ENCODE assay signal across 14 mouse cellular contexts in the genomic region with DNA sequence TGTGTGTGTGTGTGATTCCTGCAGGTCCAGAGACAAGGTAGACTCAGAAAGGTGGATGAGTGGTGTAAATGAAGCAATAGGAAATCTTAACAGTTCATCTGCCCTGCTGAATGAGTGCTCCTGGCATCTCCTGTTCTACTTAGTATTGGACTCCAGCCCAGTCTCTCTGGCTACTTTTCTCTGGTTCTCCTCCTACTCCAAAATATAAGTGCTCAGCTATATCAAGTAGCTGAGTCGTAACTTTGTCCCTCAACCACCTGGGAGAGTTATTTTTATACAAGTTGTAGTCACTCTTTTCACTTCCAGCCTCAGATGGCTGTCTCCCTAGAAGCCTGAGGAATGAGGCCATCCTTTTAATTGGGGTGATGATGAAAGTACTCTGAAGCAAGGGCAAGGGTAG. TPM values are rescaled to one million over a fixed set of nuclear protein-coding genes. Genes with fewer than 3 reads are reported as not detected.
DNase-seq lines count a peak whose midpoint lies in the region; ATAC-seq and TF ChIP-seq lines count a peak whose summit lies in the region.
"Had no signal": no experiment of that assay in that cellular context is flagged by ENCODE, and none has a peak within 500 bp of the region (broad histone marks: within the 10 kb centered on the region; RNA-seq: fewer than 3 reads in every experiment).

No protein-coding gene starts in this region.

- no peak overlapping the region for H3K27ac ChIP-seq in heart, postnatal 0 days (ENCODE audit: low read depth)
- no peak overlapping the region for H3K27ac ChIP-seq in heart, embryonic 11.5 days (ENCODE audit: low read depth, low read length)
- H3K27ac ChIP-seq: hindbrain, embryonic 13.5 days had no signal

- WGBS in heart, postnatal 0 days, result 23% methylated on average over 1 of the region's 1 CpGs
- WGBS in heart, embryonic 11.5 days (ENCODE audit: insufficient replicate concordance), result 35% methylated on average over 1 of the region's 1 CpGs

- H3K4me2 ChIP-seq in heart, postnatal 0 days (ENCODE audit: low read depth, low read length), result no peak overlapping the region
- H3K4me2 ChIP-seq in heart, embryonic 11.5 days, result no peak overlapping the region
- H3K4me2 ChIP-seq: hindbrain, embryonic 13.5 days had no signal

- no peak overlapping the region for H3K9ac ChIP-seq in heart, postnatal 0 days (replicated peaks; ENCODE audit: low read depth, low read length)
- H3K9ac ChIP-seq in heart, embryonic 11.5 days (ENCODE audit: low read depth, low read length), result no peak overlapping the region
- H3K9ac ChIP-seq: hindbrain, embryonic 13.5 days had no signal

- peak; percentile 25 for DNase-seq in heart, postnatal 0 days (ENCODE audit: low spot score)
- DNase-seq in lung, postnatal 14 days, result peak; percentile 2
- no peak for DNase-seq in lung, adult 18-20 months
- peak; percentile 32 to 39 for DNase-seq in gastrocnemius, adult 8-10 months (ENCODE audit: low spot score in 2 of 2)
- no peak for DNase-seq in urinary bladder, postnatal 10 days (ENCODE audit: low spot score)
- DNase-seq in spleen, postnatal 10 days (ENCODE audit: low spot score in 2 of 2), result no peak
- DNase-seq: cerebellum, postnatal 36 days; kidney, postnatal 10 days; thymus, adult 18-20 months had no signal

- no peak overlapping the region for H3K4me3 ChIP-seq in heart, postnatal 0 days (ENCODE audit: low read depth, low read length)
- no peak overlapping the region for H3K4me3 ChIP-seq in heart, embryonic 11.5 days (ENCODE audit: low read depth, low read length)
- H3K4me3 ChIP-seq: erythroblast, embryonic 14.5 days; hindbrain, embryonic 13.5 days had no signal

- H3K36me3 ChIP-seq in heart, postnatal 0 days (replicated peaks; ENCODE audit: control insufficient read depth, insufficient read depth, low read length), result no peaks in the 10 kb centered on the region
- no peaks in the 10 kb centered on the region for H3K36me3 ChIP-seq in heart, embryonic 11.5 days (ENCODE audit: control insufficient read depth, insufficient read depth, low read length)

- H3K27me3 ChIP-seq in heart, postnatal 0 days (ENCODE audit: control insufficient read depth, insufficient read depth, low read length), result no peaks in the 10 kb centered on the region
- H3K27me3 ChIP-seq in heart, embryonic 11.5 days (ENCODE audit: control insufficient read depth, insufficient read depth, low read length), result no peaks in the 10 kb centered on the region
- H3K27me3 ChIP-seq: CH12.LX; hindbrain, embryonic 13.5 days had no signal

- peak; percentile 36; the same call in 1 of the 2 replicates for ATAC-seq in heart, postnatal 0 days (ENCODE audit: insufficient read depth, low read depth)
- ATAC-seq in heart, embryonic 11.5 days (replicated peaks; ENCODE audit: insufficient number of reproducible peaks, low FRiP score, low TSS enrichment), result no peak
- ATAC-seq: midbrain, embryonic 16.5 days had no signal

- TF ChIP-seq CTCF in heart, postnatal 0 days (IDR thresholded peaks at IDR 0.05; ENCODE audit: low read depth), result no peak

- no peak for TF ChIP-seq EP300 in heart, postnatal 0 days (IDR thresholded peaks at IDR 0.05; ENCODE audit: low read depth)

- no peaks in the 10 kb centered on the region for H3K9me3 ChIP-seq in heart, postnatal 0 days (replicated peaks; ENCODE audit: control insufficient read depth, low read length)
- H3K9me3 ChIP-seq in heart, embryonic 11.5 days (replicated peaks; ENCODE audit: control insufficient read depth, low read length), result no peaks in the 10 kb centered on the region
- H3K9me3 ChIP-seq: hindbrain, embryonic 13.5 days had no signal

- H3K4me1 ChIP-seq in heart, postnatal 0 days (ENCODE audit: control insufficient read depth, insufficient read depth), result peaks cover 6% of the 10 kb centered on the region; the same call in 1 of the 2 replicates
- H3K4me1 ChIP-seq in heart, embryonic 11.5 days (ENCODE audit: control insufficient read depth, insufficient read depth, low read length), result no peaks in the 10 kb centered on the region
- H3K4me1 ChIP-seq: hindbrain, embryonic 13.5 days had no signal

RNA-seq across cellular contexts. Expression of gene Plek, which starts 31.7 kb away (rescaled TPM):
- total RNA-seq in heart, postnatal 0 days (2014; rRNA removed; ENCODE audit: low replicate concordance), result 1.6 and 2.6 TPM in 2 replicates
- 1.3 and 1.5 TPM in 2 replicates for polyA plus RNA-seq in heart, postnatal 0 days (2015; fragmentation: Nextera tagmentation; extraction: Ambion mirVana)
- polyA plus RNA-seq in heart, embryonic 11.5 days (2014; fragmentation: Nextera tagmentation; extraction: Ambion mirVana), result 8.3 and 10.5 TPM in 2 replicates
- total RNA-seq in gastrocnemius, adult 8-10 months (2022), result 1 to 10 TPM in 2 of 4 experiments, under 1 TPM in 2; 0.56 to 1.3 (median 0.95) TPM

RNA-seq across cellular contexts. Expression of gene Cnrip1, which starts 32.5 kb away (rescaled TPM):
- 2.4 and 4.9 TPM in 2 replicates for total RNA-seq in heart, postnatal 0 days (2014; rRNA removed; ENCODE audit: low replicate concordance)
- polyA plus RNA-seq in heart, postnatal 0 days (2015; fragmentation: Nextera tagmentation; extraction: Ambion mirVana), result 9.0 and 9.2 TPM in 2 replicates
- polyA plus RNA-seq in heart, embryonic 11.5 days (2014; fragmentation: Nextera tagmentation; extraction: Ambion mirVana), result 10.7 and 11.2 TPM in 2 replicates
- total RNA-seq in gastrocnemius, adult 8-10 months (2022), result 1 to 10 TPM; 1.6 to 3.0 (median 1.8) TPM
- total RNA-seq: CH12.LX had no signal
- polyA plus RNA-seq: erythroblast, embryonic 14.5 days had no signal

Comparison
In these comparisons a context has a peak if more than half of its experiments do, and no peak if none do; other contexts are left out.
1. DNase-seq: peak in heart, postnatal 0 days (single experiment), lung, postnatal 14 days (single experiment) and gastrocnemius, adult 8-10 months (2 of 2); none in lung, adult 18-20 months (0 of 2), urinary bladder, postnatal 10 days (single experiment) and spleen, postnatal 10 days (0 of 2).